Mouse (Mus musculus) cortical plate, adult 2 months (tissue): ENCODE measurements around the gene Wwtr1.

Experiments
- CTCF ChIP-seq: fragments of 200-500 bp; IDR thresholded peaks from 2 replicates; pipeline ENCODE4 v1.5.1; 2011; ENCODE audit warnings: mild to moderate bottlenecking, control low read depth, low read length; ENCODE audit not compliant: insufficient read depth; ENCODE audit errors: extremely low read depth
- POLR2A ChIP-seq: fragments of 200-500 bp; IDR thresholded peaks from 2 replicates; pipeline ENCODE4 v1.6.1; 2011; ENCODE audit warnings: mild to moderate bottlenecking, low read length, control low read depth; ENCODE audit not compliant: insufficient read depth; ENCODE audit errors: extremely low read depth

DNA sequence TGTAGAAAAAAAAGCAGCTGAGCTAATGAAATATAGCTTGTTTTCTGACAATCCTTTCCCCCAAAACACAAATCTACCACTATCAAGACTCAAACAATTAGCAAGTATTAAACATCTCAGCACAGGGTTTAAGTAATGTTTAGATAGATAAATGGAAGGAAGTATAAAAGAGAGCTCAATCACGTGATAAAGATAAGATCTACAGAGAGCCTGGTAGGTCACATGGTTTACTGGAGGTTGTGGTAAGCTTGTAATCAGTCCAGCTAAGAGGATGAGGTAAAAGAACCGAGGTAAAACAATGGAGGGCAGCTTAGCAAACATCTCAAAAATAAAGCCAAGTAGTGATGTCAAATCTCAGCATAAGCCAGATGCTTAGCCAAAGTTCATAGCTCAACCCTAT is 35.2 kb downstream of the Wwtr1 start:
- TF ChIP-seq CTCF (no peak), POLR2A (no peak)
